Mouse (Mus musculus) brain, adult 2 months (tissue): Measurements from ENCODE around the gene Dnajc24.
A peak's percentile ranks its signal among the peaks of the same experiment; 100 is the strongest.

Experiments
- DNase-seq: peaks from one replicate; pipeline ENCODE4 v3.0.0; 2011; ENCODE audit warnings: low read depth, low spot score

The Dnajc24 gene

GRCm38 (mm10) chr2:106002835-106003739 is at the start of gene Dnajc24:
TSS of gene Dnajc24 (minus strand) at chr2:106003549.
- peak; percentile 98 for DNase-seq

- DNase-seq = no peak
Observed at GRCm38 (mm10) chr2:106046686-106047085, 43.3 kb upstream of the Dnajc24 start.

- DNase-seq = no peak
Observed at GRCm38 (mm10) chr2:106042495-106042894, 39.1 kb upstream of the Dnajc24 start.

GRCm38 (mm10) chr2:106041961-106042360 is 38.6 kb upstream of the Dnajc24 start:
- no peak for DNase-seq

- DNase-seq = peak; percentile 87
Observed at GRCm38 (mm10) chr2:106038286-106038685, 34.9 kb upstream of the Dnajc24 start.

GRCm38 (mm10) chr2:106024895-106025294 is 21.5 kb upstream of the Dnajc24 start:
- no peak for DNase-seq

- DNase-seq = no peak
Observed at GRCm38 (mm10) chr2:106008415-106008814, 5.1 kb upstream of the Dnajc24 start.

GRCm38 (mm10) chr2:105987999-105988398 is 15.3 kb downstream of the Dnajc24 start:
- DNase-seq = no peak

- no peak for DNase-seq
Observed at GRCm38 (mm10) chr2:105987131-105987530, 16.2 kb downstream of the Dnajc24 start.

GRCm38 (mm10) chr2:105985206-105985605 is 18.1 kb downstream of the Dnajc24 start:
- no peak for DNase-seq

GRCm38 (mm10) chr2:105978065-105978464 is 25.3 kb downstream of the Dnajc24 start:
- peak; percentile 41 for DNase-seq

GRCm38 (mm10) chr2:105973941-105974340 is 29.4 kb downstream of the Dnajc24 start:
- no peak for DNase-seq

GRCm38 (mm10) chr2:105963447-105963846 is 39.9 kb downstream of the Dnajc24 start:
- DNase-seq = no peak

- DNase-seq = no peak
Observed at GRCm38 (mm10) chr2:105953862-105954261, 49.5 kb downstream of the Dnajc24 start.

GRCm38 (mm10) chr2:105951350-105951940 is 51.9 kb downstream of the Dnajc24 start:
- DNase-seq = no peak

- no peak for DNase-seq
Observed at GRCm38 (mm10) chr2:105950131-105950530, 53.2 kb downstream of the Dnajc24 start.

GRCm38 (mm10) chr2:105917623-105918346 is 85.6 kb downstream of the Dnajc24 start:
- DNase-seq = no peak
